Mouse (Mus musculus) adrenal gland (tissue): ENCODE results near the gene Rbms1.

ENCODE experiments used
- intact Hi-C: fragments of 180-260 bp; cut with DNase I; formaldehyde crosslinking; loops from one replicate; pipeline ENCODE4 v1.15.1; 2025

Gene Rbms1

DNA sequence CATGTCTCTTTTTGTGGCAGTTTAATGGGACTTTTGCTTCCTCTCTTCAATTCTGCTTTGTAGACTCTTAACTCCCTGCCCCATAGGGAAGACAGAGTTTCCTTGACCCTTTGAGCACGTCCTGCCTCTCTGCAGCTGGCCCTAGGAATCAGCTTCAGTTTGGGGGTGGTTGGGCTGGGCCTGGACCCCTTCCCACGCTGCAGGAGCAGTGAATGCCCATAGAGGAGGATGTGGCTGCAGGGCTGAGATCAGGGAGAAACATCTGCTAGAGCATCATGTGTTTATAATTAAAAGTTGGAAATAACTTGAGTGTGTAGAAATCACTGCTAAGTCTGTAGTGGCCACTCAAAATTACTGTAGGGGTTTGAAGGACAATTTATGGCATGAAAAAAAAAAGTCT lies 144.4 kb downstream of the Rbms1 start:
- intact Hi-C loops = no loop called here

DNA sequence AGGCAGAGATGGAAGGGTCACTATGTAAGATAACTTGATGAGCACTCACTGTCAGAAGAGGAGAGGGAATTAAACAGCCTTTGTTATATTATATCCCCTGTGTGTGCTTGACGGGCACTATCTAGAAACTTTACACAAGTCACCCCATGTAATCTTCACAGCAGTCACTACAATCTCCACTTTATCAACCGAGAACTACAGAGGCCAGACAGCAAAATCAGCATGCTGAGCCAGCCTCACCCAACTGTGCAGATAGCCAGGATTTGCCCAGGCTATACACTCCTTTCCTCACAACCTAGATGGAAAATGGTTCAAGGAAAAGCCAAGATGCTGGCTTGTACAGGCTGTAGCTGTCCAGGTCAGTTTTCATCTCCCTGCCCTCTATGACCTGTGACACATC lies 146.7 kb downstream of the Rbms1 start:
- intact Hi-C loops = no loop called here

DNA sequence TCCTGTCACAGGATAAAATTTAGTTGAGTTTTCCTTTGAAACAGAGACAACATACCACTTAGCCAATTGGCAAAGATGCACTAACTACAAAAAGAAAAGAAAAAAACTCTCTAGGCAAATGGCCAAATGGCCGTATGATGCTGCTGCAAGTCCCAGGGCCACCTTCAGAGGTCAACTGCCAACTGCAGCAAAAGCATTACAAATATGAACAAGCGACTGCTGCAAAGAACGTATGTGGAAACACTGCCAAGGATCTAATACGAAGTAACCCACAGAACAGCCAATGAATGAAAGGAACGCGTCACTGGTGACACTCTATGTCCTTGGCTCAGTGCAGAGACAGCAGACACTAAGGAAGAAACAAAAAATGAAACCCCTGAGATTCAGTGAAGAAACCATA lies 148.2 kb downstream of the Rbms1 start:
- intact Hi-C loops = no loop called here

DNA sequence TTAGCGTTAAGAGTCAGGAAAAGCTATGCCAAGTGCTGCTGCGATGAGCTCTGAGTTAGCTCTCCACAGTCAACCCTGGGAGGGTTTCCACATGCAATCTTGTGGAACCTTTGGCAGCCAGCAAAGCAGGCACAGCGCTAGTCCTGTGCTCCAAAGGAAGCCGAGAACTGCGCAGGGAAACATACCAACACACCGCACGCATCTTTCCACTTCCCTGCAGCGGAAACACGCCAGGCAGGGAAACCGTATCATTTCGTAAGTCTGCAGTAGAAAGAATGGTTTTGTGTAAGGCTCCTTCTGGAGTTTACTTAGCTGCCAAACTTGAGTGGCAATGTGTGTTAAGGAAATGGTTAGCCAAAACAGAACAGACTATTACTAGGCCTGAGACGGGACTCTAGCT lies 150.0 kb downstream of the Rbms1 start:
- intact Hi-C loops = no loop called here

DNA sequence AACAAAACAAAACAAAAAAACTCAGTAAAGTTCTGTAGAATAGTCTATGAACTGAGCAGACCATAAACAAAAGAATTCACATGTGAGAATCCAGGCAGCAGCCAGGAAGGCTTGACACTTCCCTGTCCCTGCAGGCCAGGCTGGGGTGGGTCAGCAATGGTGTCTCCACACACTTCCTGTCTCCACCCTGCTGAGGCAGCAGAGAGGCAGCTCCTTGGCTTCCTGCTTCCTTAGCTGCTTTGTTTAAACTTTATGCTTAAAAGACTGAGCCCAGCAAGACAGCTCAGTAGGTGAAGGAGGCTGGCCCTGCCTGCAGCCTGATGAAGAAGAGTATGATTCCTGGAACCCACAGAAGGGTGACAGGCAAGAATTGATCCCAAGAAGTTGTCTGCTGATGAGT lies 152.4 kb downstream of the Rbms1 start:
- intact Hi-C loops = no loop called here

DNA sequence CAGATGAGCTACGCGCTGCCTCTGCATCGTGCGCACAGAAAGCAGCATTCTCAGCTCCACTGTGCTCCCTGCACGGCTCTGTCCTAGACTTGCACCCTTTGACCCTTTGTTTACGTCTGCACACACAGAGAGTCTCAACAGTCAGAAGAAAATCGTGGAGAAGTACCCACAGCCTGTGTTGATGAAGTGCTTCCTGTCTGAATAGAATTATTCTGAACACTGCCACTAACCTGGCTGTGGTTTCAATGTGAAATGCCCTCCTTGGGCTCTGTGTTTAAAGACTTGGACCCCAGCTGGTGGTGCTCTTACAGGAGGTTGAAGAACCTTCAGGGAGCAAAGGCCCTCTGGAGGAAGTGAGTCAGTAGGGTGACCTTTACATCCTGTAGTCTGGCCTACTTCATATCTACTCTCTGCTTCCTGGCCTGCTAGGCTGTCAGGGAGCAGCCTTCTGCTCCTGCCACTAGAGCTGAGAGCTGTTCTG lies 153.5 kb downstream of the Rbms1 start:
- intact Hi-C loops = loop anchor here (10.0 kb wide), 2 partner anchors 485 to 645 kb away; no protein-coding TSS in a partner anchor

DNA sequence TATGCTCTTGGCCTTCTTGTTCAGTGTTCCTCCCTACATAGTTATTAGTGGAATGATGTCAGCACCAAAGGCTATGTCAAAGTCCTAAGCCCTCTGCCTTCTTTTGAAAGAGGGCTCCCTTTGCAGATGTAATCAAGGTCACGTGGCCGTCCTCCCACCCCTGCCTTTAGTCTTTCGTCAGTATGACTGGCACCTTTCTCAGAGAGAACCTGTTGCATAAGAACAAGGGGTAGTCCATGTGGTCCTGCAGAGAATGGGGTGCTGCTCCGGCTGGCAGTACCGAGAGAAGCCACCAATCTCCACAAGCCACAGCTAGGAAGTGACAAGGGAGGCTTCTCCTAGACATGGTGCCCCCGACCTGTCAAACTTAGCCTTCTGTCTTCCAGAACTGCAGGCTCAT lies 154.2 kb downstream of the Rbms1 start:
- intact Hi-C loops = loop anchor here (10.0 kb wide), 2 partner anchors 486 to 646 kb away; no protein-coding TSS in a partner anchor

DNA sequence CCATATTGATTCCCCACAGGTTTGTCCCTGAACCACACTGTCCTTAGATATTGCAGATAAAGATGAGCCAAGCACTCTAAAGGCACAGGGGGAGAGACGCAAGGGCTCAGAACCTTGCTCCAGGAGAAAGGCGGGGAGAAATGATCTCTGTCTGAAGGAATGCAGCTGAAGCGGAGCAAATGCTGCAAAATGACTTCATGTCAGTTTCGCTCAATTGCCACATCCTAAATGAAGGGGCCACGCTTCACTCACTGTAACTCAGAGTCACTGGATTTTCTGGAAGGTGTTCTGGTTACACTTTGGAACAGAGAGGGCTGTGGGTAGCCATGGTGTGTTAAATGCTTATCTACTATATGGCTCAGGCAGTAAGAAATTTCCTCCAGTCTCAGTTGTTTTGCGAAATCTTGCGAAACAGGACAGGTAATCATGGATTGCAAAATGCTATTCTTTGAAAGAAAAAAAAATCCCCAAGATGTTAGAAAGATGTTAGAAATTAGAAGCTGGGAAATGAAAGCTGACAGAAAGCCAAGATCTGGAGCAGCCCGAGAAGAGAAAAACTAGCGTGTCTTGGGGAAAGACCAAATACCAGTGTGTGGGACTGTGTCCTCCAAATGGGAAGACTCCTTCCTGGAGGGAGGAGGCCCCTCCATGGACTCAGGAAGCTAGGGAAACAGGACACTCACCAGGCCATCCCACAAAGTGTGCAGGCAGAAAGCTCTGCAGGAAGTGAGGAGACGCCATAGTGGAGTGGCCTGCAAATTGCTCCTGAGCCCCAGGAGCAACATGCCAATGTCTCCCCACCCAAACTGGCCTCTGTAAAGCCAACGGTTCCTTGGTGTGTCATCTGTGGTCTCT lies 155.4 kb downstream of the Rbms1 start:
- intact Hi-C loops = loop anchor here (10.0 kb wide), 2 partner anchors 487 to 647 kb away; no protein-coding TSS in a partner anchor

DNA sequence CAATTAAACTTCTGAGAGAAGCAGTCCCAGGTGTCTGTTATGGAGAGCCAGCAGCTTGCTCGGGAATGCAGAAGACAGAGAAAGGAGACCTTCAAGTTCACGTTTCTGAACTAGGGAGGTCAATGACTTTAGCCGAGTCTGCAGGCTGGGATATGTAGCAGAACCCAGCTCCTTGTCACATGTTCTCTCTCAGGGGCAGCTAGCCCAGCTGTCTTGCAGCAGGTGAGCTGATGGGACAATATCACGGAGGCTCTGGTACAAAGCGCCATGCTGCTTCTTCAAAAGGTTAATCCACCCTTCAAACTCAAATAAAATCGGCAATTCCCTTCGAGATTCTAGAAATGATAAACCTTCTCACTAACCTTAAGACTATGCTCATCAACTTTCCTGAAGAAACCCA lies 158.2 kb downstream of the Rbms1 start:
- intact Hi-C loops = loop anchor here (5.0 to 10.0 kb wide), 5 partner anchors 73 to 650 kb away; no protein-coding TSS in a partner anchor

DNA sequence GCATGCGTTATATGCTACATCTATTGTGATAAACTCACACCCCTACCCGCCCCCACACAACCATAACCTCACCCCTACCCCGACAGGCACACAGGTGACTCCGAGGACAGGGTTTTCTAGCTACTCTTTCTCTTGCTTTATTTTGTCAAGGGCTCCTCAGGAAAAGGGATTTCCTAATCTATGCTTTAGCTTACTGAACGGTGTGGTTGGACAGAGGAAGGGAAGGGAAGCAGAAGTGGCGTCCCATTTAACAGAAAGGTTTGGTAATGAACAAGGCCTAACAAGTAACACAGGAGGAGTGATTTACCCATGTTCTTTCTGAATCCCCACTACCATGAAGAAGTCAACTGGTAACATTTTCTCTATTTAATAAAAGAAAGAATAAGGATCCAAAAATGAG lies 159.6 kb downstream of the Rbms1 start:
- intact Hi-C loops = loop anchor here (5.0 to 10.0 kb wide), 5 partner anchors 74 to 651 kb away; no protein-coding TSS in a partner anchor

DNA sequence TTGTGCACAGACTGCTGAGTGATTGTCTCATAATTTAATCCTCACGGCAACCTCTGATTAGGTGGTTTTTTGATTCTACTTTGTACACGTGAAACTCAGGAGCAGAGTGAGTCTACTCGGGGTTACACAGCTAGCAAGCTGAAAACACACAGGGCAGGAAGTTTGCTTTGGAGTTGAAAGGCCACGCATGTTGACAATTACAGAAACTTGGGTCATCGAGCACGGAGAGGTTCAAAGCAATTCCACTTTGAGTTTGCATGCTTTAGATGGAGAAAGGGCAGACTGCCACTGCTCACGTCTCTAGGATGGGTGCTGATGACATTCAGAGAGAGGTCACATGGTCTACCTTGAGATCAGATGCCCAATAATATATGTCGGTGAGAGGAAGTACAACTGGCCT lies 160.2 kb downstream of the Rbms1 start:
- intact Hi-C loops = loop anchor here (5.0 to 10.0 kb wide), 5 partner anchors 74 to 652 kb away; no protein-coding TSS in a partner anchor

DNA sequence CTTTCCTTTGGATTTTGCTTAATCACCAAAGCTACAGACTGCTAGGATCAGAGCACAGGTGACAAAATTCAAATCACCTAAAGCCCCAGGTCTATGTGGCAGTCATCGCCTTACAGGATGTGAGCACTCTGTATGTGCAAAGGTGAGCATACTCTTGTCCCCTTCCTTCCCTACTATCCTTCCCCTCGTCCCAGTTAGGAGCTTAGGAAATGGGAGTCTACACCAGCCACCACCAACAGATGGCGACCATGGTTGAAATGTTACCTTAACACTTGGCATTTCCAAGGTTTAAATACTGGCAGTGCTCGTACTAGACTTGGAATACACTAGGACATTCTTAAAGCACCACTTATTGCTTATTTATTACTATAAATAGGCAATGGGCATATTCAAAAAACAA lies 160.8 kb downstream of the Rbms1 start:
- intact Hi-C loops = loop anchor here (5.0 to 10.0 kb wide), 5 partner anchors 75 to 653 kb away; no protein-coding TSS in a partner anchor

DNA sequence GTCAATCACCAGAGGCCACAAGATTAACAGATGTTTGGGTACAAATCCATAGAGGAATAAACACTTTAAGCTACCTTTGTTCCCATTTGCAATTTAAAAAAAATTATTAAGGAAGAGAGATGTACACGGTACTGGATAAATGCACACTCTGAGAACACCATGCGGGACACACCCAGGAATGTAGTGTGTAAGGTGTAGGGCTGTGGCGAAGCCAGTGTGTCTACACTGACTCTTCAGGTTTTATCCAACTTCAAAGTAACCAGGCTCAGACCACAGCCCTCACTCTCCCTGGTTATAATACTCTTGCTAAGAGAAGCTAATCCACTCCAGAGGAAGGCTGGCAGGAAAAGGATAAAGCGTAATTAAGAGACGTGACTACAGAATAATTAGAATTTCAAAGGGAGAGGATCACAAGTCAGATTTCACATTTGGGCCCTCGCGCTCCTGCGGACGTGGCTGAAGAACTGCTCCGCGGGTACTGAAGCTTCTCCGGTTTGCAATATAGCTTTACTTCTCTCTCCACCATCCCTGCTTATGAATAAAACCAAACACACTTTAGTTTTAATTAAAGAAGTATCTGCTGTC lies 161.3 kb downstream of the Rbms1 start:
- intact Hi-C loops = loop anchor here (5.0 to 10.0 kb wide), 5 partner anchors 76 to 653 kb away; no protein-coding TSS in a partner anchor

DNA sequence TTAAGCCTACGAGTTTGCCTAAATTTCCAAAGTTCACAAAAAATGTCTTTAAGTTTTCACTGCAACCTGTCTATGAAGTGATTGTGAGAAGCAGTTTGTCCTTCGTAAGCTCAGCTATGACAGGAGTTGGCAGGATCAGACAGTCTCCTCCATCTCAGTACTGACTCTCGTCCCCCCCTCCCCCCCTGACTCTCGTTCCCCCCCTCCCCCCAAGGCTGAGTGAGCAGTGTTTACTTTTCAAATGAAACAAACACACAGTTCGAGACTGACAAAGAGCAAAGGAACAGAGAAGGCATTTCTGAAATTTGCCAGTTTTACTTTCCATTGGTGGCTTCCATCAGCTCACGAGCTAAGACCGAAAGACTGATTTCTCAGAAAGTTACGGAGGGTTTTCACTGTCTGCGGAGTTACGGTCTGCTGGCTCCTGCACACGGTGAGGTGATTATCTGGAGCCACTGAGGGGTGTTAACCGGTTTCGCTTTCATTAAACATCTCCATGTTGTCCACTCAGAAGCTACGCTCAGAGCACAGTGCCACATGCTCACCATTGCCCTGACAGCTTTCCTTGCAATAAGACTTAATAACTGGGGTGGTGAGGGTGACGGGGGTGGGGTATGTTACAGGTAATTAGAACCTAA lies 162.0 kb downstream of the Rbms1 start:
- intact Hi-C loops = loop anchor here (5.0 to 10.0 kb wide), 5 partner anchors 76 to 654 kb away; no protein-coding TSS in a partner anchor

DNA sequence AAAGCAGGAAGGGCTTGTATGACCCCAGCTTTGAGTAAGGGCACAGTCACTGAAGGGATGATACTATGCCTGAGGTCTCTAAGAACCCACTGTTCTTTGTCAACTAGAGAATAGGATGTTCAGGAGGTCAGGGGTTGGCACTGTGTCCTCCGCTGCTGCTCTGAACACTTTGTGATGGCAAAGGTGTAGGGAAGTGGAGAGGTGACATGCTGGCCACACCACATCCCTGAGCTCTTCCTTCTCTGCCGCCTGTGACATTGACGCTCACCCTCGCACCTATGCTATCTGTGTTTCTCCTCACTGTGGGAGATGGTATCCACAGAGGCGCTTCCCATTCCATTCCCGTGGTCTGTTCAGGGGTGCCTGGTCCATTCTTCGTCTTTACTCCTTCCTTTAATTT lies 163.2 kb downstream of the Rbms1 start:
- intact Hi-C loops = loop anchor here (5.0 to 10.0 kb wide), 5 partner anchors 77 to 655 kb away; no protein-coding TSS in a partner anchor

DNA sequence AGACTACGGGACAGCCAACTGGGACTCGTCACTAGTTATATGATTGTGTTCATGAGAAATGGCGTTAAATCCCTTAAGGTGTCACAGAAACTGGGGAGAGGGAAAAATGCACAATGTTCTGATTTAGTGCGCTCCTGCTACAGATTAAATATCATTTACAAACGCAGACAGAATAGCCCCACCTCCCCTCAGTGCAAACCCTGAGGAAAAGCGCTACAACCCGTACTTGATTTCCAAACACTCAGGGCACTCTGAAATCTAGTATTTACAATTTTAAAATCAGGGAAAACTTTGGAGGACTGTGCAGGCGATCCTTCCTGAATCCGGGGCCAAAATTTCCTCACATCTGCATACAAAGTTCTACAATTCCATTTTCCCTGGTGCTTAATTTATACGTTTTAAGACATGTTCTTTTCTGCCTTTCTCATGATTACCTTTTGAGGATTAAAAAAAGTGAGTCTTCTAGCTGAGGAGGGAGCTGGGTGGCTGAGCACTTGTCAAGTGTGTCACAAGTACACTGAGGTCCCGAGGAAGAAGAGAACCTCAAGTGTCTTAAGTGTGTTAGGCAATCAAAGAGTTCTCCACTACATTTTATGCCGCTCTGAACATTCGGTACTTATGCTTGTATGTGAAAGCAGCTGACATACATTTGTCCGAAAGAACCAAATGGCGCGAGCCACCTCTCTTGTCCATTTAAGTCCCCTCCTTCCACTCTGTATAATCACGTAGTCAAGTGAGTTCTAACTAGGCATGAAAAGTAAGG lies 164.0 kb downstream of the Rbms1 start:
- intact Hi-C loops = no loop called here

DNA sequence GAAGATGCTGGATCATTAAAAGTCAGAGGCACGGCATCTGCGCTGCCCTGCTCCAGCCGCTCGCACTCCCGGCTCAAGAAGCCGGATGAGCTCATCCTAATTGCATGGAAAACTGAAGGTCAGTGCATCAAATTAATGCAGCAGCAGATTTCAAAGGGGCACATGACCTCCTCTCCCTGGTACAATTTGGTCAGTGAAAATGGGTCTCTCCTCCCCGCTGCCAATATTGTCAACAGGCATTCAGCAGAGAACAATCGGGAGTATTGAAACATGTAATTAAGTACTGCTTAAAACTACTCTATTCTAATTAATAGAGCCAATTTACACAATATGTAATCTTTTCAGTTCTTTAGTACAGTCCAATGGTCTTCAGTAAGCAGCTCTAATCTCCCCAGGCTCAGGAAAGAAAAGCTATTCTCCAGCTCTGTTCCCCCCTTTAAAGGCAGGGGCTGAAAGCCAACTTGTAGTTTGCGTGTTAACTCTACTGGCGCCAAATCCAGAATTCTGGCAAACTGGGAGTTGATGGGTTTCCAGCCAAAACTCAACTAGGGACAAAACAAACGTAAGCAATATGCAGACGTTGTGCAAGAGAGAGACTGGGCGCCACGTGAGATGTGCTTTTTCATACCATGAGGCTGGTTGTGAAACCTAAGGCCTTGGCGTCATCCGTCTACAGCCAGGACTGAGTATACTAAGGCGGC lies 165.9 kb downstream of the Rbms1 start:
- intact Hi-C loops = no loop called here

DNA sequence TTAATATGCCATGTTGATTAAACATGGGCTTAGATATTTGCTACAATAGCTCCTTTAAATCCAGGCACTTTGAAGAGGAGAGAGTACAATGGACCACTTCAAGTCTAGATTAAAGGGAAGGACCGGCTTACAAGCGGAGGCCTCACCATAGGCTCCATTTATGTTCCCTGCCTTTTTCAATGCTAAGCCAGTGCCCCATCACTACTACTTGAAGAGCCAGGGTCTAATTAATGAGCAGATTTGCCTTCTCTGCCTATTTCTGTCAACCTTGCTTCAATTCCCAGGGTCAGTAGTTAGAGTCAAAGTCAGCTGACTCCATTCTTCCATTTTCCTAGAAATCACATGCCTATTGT lies 166.4 kb downstream of the Rbms1 start:
- intact Hi-C loops = no loop called here

DNA sequence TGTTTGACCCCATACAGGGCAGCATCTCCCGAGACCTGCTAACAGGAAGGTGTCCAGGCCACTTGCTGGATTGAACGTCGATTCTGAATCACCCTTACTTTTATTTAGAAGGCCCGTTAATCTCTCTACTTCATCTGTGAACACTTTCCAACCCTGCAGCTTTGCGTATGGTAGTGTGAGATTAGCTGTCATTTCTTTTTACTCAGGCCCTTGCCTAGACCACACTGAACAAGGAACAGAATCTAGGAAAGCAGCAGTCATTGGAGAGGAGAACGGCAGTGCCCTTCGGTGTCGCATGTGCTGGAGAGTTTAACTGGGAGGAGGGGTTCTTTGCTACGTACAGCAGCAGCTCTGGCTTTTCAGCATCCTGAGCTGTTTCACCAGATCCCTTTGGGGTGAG lies 167.1 kb downstream of the Rbms1 start:
- intact Hi-C loops = no loop called here

DNA sequence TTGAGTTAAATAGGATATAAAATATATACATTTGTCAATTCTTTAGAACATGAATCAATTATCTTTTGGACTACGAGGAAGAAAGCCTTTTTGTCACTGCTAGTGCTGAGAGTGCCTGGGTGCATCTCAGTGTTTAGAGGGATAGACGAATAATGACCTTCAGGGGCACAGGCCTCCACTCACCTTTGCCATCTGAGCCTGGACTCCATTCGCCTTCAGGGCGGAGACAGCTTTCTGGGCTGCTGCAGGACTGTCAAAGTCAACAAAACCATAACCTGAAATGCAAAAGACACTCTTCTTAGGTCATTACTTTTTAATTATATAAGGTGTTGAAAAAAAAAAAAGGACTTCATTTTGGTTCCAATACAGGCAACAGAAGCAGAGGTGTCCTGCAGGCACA lies 170.5 kb downstream of the Rbms1 start:
- intact Hi-C loops = no loop called here
